Mouse (Mus musculus): ENCODE measurements around the gene Atp6v1a.
A peak's percentile ranks its signal among the peaks of the same experiment; 100 is the strongest.

Atp6v1a gene

GRCm38 (mm10) chr16:44139536-44140185 is at the start of gene Atp6v1a, which contains the start of gene Naa50:
TSS of gene Atp6v1a (minus strand) at chr16:44139705.
TSS of gene Naa50 (plus strand) at chr16:44139830.
- peak; percentile 95 for DNase-seq

GRCm38 (mm10) chr16:44188766-44189165 is 49.3 kb upstream of the Atp6v1a start:
- DNase-seq = no peak

GRCm38 (mm10) chr16:44187172-44187571 is 47.7 kb upstream of the Atp6v1a start:
- DNase-seq = no peak

- no peak for DNase-seq
Observed at GRCm38 (mm10) chr16:44184769-44185168, 45.3 kb upstream of the Atp6v1a start.

GRCm38 (mm10) chr16:44182597-44182996 is 43.1 kb upstream of the Atp6v1a start:
- no peak for DNase-seq

- DNase-seq = no peak
Observed at GRCm38 (mm10) chr16:44178555-44178954, 39.0 kb upstream of the Atp6v1a start.

GRCm38 (mm10) chr16:44176511-44176910 is 37.0 kb upstream of the Atp6v1a start:
- DNase-seq = no peak

- peak; percentile 87 for DNase-seq
Observed at GRCm38 (mm10) chr16:44175001-44175400, 35.5 kb upstream of the Atp6v1a start.

- peak; percentile 20 for DNase-seq
Observed at GRCm38 (mm10) chr16:44173966-44174530, 34.5 kb upstream of the Atp6v1a start.

- peak; percentile 55 for DNase-seq
Observed at GRCm38 (mm10) chr16:44173155-44173941, 33.8 kb upstream of the Atp6v1a start, which contains the start of gene Usf3. TSS of gene Usf3 (plus strand) at chr16:44173246.

GRCm38 (mm10) chr16:44172297-44173154 is 33.0 kb upstream of the Atp6v1a start:
- DNase-seq = peak; percentile 99

- no peak for DNase-seq
Observed at GRCm38 (mm10) chr16:44168990-44169389, 29.5 kb upstream of the Atp6v1a start.

GRCm38 (mm10) chr16:44165182-44165581 is 25.7 kb upstream of the Atp6v1a start:
- no peak for DNase-seq

- no peak for DNase-seq
Observed at GRCm38 (mm10) chr16:44163831-44164230, 24.3 kb upstream of the Atp6v1a start.

- no peak for DNase-seq
Observed at GRCm38 (mm10) chr16:44159325-44159724, 19.8 kb upstream of the Atp6v1a start.

- DNase-seq = no peak
Observed at GRCm38 (mm10) chr16:44154497-44155057, 15.1 kb upstream of the Atp6v1a start.

- DNase-seq = no peak
Observed at GRCm38 (mm10) chr16:44149002-44149767, 9.7 kb upstream of the Atp6v1a start.

- peak; percentile 32 for DNase-seq
Observed at GRCm38 (mm10) chr16:44141483-44141882, 2.0 kb upstream of the Atp6v1a start.

GRCm38 (mm10) chr16:44140186-44140787 is 782 bp upstream of the Atp6v1a start:
- peak; percentile 84 for DNase-seq

GRCm38 (mm10) chr16:44138979-44139535 is 448 bp downstream of the Atp6v1a start:
- DNase-seq = peak; percentile 94
